Mouse (Mus musculus) lung, postnatal 4 days (tissue): ENCODE results near the gene Ccl5.

Experiments used
- DNase-seq, 2 experiments: peaks; one replicate each; pipeline ENCODE4 v3.0.0; 2021

The Ccl5 gene

DNA sequence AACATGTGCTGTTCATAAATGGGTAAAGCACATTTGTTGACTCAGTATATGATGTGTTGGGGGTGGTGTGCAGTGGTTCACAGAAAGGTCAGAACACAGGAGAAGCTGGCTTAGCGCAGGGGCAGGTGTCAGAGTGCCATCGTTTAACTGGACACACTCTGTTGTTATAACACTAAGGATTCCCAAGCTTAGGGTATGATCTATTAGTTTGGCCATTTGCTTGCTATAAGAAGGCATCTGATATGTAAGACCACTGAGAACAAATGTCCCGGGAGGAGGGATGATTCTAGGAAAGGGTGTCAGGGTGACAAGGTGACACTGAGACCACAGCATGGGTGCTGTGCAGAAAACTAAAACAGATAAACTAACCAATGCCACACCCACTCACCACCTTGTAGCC is 6.5 kb upstream of the Ccl5 start:
- no peak for DNase-seq

DNA sequence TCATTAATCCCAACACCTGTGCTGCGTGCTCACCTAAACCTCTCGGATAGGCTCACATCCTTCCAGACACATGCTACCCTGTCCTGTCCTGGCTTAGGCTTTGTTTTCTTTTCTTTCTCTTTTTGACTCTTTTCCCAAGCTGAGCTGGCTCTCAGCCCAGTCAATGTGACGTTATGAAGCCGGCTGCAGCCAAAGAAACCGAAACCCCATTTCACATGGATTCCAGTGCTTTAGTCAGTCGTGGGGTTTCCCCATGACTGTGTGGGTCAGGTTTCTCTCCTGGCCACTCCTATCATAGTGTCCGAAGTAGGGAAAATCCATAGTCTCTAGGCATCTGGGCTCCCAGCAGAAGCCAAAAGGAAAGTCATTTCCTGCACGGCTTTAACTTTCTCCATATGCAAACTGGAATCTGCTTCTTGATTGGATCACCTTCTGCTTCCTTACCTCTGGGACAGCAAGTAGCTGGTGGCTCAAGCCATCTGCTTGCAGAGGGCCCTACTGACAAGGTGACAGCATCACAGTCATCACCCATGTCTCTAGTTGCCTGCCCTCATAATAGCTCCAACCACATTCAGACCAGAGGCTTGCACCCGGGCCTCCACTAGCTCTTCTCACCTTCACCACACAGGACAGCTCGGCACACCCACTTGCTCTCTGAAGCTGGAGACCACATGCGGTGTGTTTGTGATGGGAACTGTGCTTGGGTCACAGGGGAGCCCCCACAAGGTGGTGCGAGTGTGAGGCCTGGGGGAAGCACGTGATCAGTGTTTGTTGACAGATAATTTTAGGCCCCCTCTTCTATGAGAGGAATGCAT is 4.5 kb upstream of the Ccl5 start:
- DNase-seq, result peak; percentile 68 to 80

DNA sequence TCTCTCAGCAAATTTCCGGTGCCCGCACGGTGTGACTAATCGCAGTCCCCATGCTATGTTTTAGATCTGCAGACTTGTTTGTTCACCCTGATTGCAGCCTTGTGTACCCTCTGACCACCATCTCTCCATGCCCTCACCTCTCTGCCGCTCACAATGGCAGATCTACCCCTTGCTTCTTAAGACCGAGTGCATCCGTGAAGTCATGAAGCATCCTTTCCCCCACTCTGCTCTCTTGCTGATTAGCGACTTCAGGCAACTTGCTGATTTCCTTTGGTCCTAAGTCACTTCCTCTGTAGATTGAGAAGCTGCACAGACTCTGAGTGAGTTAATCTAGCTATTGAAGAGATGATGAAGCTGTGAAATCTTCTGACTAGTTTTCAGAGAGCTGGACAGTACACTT is 3.8 kb upstream of the Ccl5 start:
- no peak for DNase-seq

DNA sequence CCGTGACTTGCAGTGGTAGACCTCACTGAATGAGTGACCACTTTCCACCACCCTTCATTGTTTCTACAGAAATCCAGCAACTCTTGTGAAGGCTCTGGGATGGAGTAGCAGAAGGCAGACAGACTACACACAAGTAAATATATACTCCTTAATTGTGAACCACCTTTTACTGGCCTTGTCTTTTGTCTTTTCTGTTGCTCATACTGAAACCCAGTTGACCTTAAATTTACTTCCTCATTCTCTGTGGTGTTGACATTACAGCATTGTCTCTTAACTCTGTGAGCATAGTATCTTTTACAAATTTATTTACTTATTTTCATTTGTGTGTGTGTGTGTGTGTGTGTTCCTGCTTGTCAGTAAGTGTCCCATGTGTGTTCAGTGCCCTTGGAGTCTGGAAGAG is 2.9 kb upstream of the Ccl5 start:
- no peak for DNase-seq

DNA sequence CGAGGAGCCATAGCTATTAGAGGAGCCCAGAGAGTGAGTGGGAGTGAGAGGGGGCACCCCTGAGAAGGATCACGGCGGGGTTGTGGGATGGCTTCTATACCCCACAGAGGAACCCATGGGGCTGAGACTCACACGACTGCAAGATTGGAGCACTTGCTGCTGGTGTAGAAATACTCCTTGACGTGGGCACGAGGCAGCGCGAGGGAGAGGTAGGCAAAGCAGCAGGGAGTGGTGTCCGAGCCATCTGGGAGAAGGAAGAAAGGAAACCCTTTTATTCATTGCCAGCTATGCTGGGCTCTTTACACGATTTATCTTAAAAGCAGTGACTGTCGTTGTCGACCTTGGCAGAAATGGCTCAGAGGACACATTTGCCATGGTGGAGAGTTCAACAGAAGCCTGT is 1.3 kb downstream of the Ccl5 start:
- DNase-seq, result no peak

DNA sequence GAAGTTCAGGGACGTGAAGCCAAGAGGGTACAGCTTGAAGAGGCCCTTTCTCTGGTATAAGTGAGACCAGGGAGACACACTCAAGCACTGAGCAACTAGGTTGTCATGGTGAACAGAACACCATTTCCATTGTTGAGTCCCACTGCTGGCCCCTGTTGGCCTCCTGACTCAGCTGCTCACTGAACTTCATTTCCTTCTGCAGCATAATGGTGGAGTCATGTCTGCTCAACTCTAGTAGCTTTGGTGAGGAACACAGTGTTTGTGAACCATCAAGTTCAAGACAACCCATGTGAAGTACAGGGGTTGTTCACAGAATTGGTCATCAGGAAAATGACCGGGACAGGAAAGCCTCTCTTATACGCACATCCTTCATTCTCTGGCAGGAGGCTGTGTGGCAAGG is 8.2 kb downstream of the Ccl5 start, which contains the start of gene Heatr9:
Gene Heatr9 (minus strand): TSS at position 101 of the 400 bp plus-strand sequence.
- DNase-seq, result no peak

DNA sequence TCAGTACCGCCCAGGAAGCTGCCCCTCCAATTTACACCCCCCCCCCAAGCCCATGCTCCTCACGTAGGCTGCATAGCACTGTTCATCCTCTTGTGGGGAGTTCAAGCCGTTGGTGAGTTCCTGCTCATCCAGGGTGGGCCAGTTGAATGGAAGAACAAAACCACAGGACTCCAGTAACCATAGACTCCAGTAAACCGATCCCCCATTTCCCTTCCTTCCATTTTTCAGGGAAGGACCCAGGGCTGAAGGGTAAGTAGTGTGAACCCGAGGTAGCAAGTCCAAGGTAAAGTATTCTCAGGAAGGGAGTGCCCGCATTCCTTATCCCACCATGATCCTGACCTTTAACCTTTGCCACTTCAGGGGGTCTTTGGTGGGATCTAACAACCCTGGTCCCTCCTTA is 11.9 kb downstream of the Ccl5 start:
- DNase-seq, result no peak

DNA sequence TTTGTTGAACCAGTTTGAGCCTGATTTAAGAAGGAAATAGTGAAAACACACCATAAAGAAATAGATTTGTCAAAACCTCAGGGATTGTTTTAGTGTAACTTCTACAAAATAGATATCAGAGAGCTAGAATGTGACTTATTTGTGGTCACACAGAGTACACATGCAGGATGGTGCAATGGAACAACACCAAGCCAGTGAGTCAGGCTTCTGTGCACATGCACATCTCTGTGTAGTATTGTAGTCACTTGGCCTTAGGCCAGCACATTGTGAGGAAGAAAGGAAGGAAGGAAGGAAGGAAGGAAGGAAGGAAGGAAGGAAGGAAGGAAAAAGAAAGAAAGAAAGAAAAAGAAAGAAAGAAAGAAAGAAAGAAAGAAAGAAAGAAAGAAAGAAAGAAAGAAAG is 13.2 kb downstream of the Ccl5 start:
- no peak for DNase-seq

DNA sequence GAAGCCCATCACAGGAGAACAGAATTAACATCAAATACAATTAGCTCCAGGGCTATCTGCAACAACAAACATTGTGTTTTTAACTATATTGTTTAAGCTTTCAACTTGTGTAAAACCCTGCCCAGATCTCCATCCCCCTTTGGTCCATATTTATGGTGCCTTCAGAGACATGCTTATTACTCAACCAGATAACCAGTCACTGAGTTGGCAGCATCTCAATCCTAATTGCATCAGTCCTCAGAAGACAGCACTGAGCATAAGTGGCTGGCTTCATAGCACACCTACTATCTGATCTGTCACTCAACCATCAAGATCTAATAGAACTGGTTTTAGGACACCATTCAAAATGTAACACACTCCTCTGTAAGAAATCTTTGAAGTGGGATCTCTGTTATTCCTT is 20.8 kb downstream of the Ccl5 start:
- DNase-seq, result no peak

DNA sequence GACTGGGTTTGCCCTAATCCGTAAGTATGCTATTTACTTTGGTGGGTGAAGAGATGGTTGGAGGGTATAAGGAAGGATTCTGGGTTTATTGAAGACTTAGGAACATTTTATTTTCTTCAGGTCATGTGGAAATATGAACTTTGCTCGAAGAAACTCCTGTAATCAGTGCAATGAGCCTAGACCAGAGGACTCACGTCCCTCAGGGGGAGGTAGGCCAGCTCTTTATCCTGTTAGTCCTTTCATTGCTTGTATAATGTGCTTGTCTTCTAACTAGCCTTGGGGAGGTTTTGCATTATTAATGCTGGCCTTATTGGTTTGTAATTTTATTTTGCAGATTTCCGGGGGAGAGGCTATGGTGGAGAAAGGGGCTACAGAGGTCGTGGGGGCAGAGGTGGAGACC is 26.0 kb downstream of the Ccl5 start:
- DNase-seq, result no peak

DNA sequence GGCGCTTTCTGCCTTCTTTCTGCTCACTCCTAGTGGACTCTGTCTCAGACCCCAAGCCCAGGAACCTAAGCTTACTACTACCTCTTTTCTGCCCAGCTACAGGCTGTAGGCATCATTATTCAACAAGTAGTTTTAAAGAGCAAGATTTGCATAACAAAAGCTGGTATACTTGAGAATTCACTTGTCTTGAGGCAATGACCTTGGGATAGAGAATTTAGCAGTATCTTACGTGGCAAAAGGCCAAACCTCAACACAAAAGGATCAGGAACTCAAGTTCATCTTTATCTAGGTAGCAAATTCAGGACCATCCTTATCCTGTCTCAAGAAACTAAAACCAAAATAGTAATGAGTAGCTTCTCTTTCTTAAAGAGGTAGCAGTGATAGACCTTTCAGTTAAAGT is 34.7 kb downstream of the Ccl5 start:
- DNase-seq, result no peak

DNA sequence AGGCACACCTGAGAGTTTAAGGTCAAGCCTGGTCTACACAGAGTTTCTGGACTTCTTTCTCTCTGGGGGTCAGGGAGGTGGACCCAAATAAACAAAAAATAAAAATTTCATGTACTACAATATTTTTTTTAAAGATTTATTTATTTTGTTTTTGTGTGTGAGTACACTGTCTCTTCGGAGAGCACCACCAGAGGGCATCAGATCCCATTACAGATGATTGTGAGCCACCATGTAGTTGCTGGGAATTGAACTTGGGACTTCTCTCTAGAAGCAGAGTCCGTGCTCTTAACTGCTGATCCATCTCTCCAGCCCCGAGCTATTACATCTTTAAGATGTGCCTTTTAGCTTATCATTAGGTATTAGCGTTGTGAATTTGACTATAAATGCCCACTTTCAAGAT is 38.8 kb downstream of the Ccl5 start:
- DNase-seq, result no peak
